Mouse (Mus musculus): Measurements from ENCODE around the gene 2310061I04Rik.

GRCm38 (mm10) chr17:35882924-35883323, 14.3 kb downstream of the 2310061I04Rik start:
- no peak for TF ChIP-seq CTCF (IDR thresholded peaks at IDR 0.05; ENCODE audit: borderline replicate concordance, control insufficient read depth, extremely low read depth, insufficient read depth, low read length, poor library complexity)
- no peak for TF ChIP-seq POLR2A (IDR thresholded peaks at IDR 0.05; ENCODE audit: control insufficient read depth, extremely low read depth, insufficient read depth, low read length, poor library complexity)

Data from thymus, adult 2 months (tissue).